Mouse (Mus musculus): ENCODE data around the gene Ppp2r1b. TPM values are rescaled to one million over a fixed set of nuclear protein-coding genes. Genes with fewer than 3 reads are reported as not detected.

Ppp2r1b gene
- 17.1 and 19.7 TPM in 2 replicates for polyA plus RNA-seq (2012; rRNA removed)

GRCm38 (mm10) chr9:50845081-50845480, at the start of gene Ppp2r1b:
TSS of gene Ppp2r1b (plus strand) at chr9:50845301.
- H3K27ac ChIP-seq (ENCODE audit: control insufficient read depth, insufficient read depth, low read length) = no peak within 1 kb of the TSS
- H3K27me3 ChIP-seq (ENCODE audit: control insufficient read depth, insufficient read depth, low read length) = no peaks in the 10 kb centered on the region
- peaks cover 12% of the 10 kb centered on the region for H3K4me1 ChIP-seq (replicated peaks; ENCODE audit: control insufficient read depth, insufficient read depth, low read length)
- no peak within 1 kb of the TSS for H3K4me3 ChIP-seq (ENCODE audit: control insufficient read depth, insufficient read depth, low read length)
- no peak for DNase-seq
- no peaks in the 10 kb centered on the region for H3K36me3 ChIP-seq (ENCODE audit: control insufficient read depth, insufficient read depth, low read length)
- WGBS = over 99% methylated on average over 3 of the region's 3 CpGs
- TF ChIP-seq CTCF (IDR thresholded peaks at IDR 0.05; ENCODE audit: borderline replicate concordance, control insufficient read depth, extremely low read depth, insufficient read depth, low read length, poor library complexity) (no peak), POLR2A (IDR thresholded peaks at IDR 0.05; ENCODE audit: control insufficient read depth, extremely low read depth, insufficient read depth, low read length, poor library complexity) (no peak)

GRCm38 (mm10) chr9:50796776-50797175, 48.3 kb upstream of the Ppp2r1b start:
- WGBS = 93% methylated on average over 8 of the region's 8 CpGs
- no peak overlapping the region for H3K27ac ChIP-seq (ENCODE audit: control insufficient read depth, insufficient read depth, low read length)
- no peak overlapping the region for H3K4me3 ChIP-seq (ENCODE audit: control insufficient read depth, insufficient read depth, low read length)
- H3K27me3 ChIP-seq (ENCODE audit: control insufficient read depth, insufficient read depth, low read length) = no peaks in the 10 kb centered on the region
- no peak for DNase-seq
- TF ChIP-seq CTCF (IDR thresholded peaks at IDR 0.05; ENCODE audit: borderline replicate concordance, control insufficient read depth, extremely low read depth, insufficient read depth, low read length, poor library complexity) = no peak
- TF ChIP-seq POLR2A (IDR thresholded peaks at IDR 0.05; ENCODE audit: control insufficient read depth, extremely low read depth, insufficient read depth, low read length, poor library complexity) = no peak
- no peaks in the 10 kb centered on the region for H3K4me1 ChIP-seq (replicated peaks; ENCODE audit: control insufficient read depth, insufficient read depth, low read length)
- no peaks in the 10 kb centered on the region for H3K36me3 ChIP-seq (ENCODE audit: control insufficient read depth, insufficient read depth, low read length)

GRCm38 (mm10) chr9:50797641-50798040, 47.5 kb upstream of the Ppp2r1b start:
- Histone ChIP-seq H3K4me3 (ENCODE audit: control insufficient read depth, insufficient read depth, low read length) (no peak overlapping the region), H3K27me3 (ENCODE audit: control insufficient read depth, insufficient read depth, low read length) (no peaks in the 10 kb centered on the region), H3K27ac (ENCODE audit: control insufficient read depth, insufficient read depth, low read length) (no peak overlapping the region), H3K4me1 (replicated peaks; ENCODE audit: control insufficient read depth, insufficient read depth, low read length) (no peaks in the 10 kb centered on the region), H3K36me3 (ENCODE audit: control insufficient read depth, insufficient read depth, low read length) (no peaks in the 10 kb centered on the region)
- TF ChIP-seq CTCF (IDR thresholded peaks at IDR 0.05; ENCODE audit: borderline replicate concordance, control insufficient read depth, extremely low read depth, insufficient read depth, low read length, poor library complexity) (no peak), POLR2A (IDR thresholded peaks at IDR 0.05; ENCODE audit: control insufficient read depth, extremely low read depth, insufficient read depth, low read length, poor library complexity) (no peak)
- 96% methylated on average over 7 of the region's 7 CpGs for WGBS
- DNase-seq = no peak

DNA sequence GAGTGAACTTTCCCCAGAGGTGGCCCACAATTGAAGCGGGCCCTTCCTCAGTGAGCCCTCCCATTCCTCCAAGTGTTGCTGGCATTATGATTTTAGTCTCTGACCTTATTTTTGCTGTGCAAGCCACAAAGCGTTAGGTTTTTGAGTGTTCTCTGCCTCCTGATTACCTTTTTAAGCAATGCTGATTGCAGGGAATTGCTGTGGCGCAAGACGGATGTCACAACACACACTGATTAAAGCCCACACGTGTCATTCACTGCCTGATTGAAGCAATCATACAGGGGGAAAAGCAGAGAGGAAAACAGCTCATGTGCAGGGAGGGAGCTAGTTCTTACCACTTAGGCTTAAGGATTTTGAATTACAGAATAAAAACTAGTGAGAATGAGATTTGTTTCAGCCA, 46.7 kb upstream of the Ppp2r1b start:
- TF ChIP-seq POLR2A (IDR thresholded peaks at IDR 0.05; ENCODE audit: control insufficient read depth, extremely low read depth, insufficient read depth, low read length, poor library complexity) (no peak), CTCF (IDR thresholded peaks at IDR 0.05; ENCODE audit: borderline replicate concordance, control insufficient read depth, extremely low read depth, insufficient read depth, low read length, poor library complexity) (no peak)
- Histone ChIP-seq H3K27ac (ENCODE audit: control insufficient read depth, insufficient read depth, low read length) (no peak overlapping the region), H3K36me3 (ENCODE audit: control insufficient read depth, insufficient read depth, low read length) (peaks cover 4% of the 10 kb centered on the region; the same call in 1 of the 2 replicates), H3K27me3 (ENCODE audit: control insufficient read depth, insufficient read depth, low read length) (no peaks in the 10 kb centered on the region), H3K4me3 (ENCODE audit: control insufficient read depth, insufficient read depth, low read length) (no peak overlapping the region), H3K4me1 (replicated peaks; ENCODE audit: control insufficient read depth, insufficient read depth, low read length) (no peaks in the 10 kb centered on the region)
- DNase-seq = no peak
- WGBS = 96% methylated on average over 5 of the region's 5 CpGs

DNA sequence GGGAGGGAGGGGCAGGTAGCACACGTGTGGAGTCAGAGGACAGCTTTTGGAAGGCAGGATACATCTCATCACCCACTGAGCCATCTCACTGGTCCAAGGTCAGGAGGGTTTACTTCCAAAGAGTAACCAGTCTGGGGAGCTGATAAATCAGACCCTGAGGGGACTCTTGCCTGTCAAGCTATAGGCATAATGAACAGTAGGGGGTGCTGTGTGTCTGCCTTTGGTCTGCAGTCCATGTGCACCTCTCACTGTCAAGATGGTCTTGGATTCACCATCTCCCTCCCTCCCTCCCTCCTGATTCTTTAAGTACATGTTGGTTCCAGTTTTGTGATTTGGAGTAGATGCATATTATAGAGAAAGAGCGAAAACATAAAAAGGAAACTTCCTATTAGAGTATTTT, 44.1 kb upstream of the Ppp2r1b start:
- Histone ChIP-seq H3K36me3 (ENCODE audit: control insufficient read depth, insufficient read depth, low read length) (peaks cover 4% of the 10 kb centered on the region; the same call in 1 of the 2 replicates), H3K27ac (ENCODE audit: control insufficient read depth, insufficient read depth, low read length) (no peak overlapping the region), H3K27me3 (ENCODE audit: control insufficient read depth, insufficient read depth, low read length) (no peaks in the 10 kb centered on the region), H3K4me3 (ENCODE audit: control insufficient read depth, insufficient read depth, low read length) (no peak overlapping the region), H3K4me1 (replicated peaks; ENCODE audit: control insufficient read depth, insufficient read depth, low read length) (peaks cover 5% of the 10 kb centered on the region)
- DNase-seq = peak; percentile 70
- no peak for TF ChIP-seq POLR2A (IDR thresholded peaks at IDR 0.05; ENCODE audit: control insufficient read depth, extremely low read depth, insufficient read depth, low read length, poor library complexity)
- TF ChIP-seq CTCF (IDR thresholded peaks at IDR 0.05; ENCODE audit: borderline replicate concordance, control insufficient read depth, extremely low read depth, insufficient read depth, low read length, poor library complexity) = no peak
- 83% methylated on average over 2 of the region's 2 CpGs for WGBS

- no peak overlapping the region for H3K4me3 ChIP-seq (ENCODE audit: control insufficient read depth, insufficient read depth, low read length)
- H3K27me3 ChIP-seq (ENCODE audit: control insufficient read depth, insufficient read depth, low read length) = no peaks in the 10 kb centered on the region
- no peak for TF ChIP-seq CTCF (IDR thresholded peaks at IDR 0.05; ENCODE audit: borderline replicate concordance, control insufficient read depth, extremely low read depth, insufficient read depth, low read length, poor library complexity)
- peaks cover 5% of the 10 kb centered on the region for H3K4me1 ChIP-seq (replicated peaks; ENCODE audit: control insufficient read depth, insufficient read depth, low read length)
- no peak for DNase-seq
- no peak overlapping the region for H3K27ac ChIP-seq (ENCODE audit: control insufficient read depth, insufficient read depth, low read length)
- WGBS = 96% methylated on average over 7 of the region's 7 CpGs
- peaks cover 4% of the 10 kb centered on the region; the same call in 1 of the 2 replicates for H3K36me3 ChIP-seq (ENCODE audit: control insufficient read depth, insufficient read depth, low read length)
Observed at GRCm38 (mm10) chr9:50803055-50803671, 41.9 kb upstream of the Ppp2r1b start.

DNA sequence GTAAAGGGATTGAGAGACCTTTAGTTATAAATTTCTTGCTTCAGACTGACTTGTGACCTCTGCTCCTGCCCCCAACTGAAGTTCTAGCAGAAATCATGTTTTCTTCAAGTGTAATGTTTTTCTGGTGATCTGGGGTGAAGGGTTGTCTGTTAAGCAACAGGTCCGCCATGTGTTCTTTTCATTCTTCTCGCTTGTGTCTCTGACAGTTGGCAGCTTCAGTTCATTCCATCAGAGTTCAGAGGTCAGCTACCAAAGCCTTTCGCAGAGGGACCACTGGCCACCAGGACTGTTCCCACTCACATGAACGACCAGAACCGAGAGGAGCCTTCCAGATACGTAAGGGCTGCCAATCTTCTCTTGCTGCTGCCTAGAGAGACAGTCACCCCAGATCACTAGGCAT, 36.6 kb upstream of the Ppp2r1b start:
- TF ChIP-seq CTCF (IDR thresholded peaks at IDR 0.05; ENCODE audit: borderline replicate concordance, control insufficient read depth, extremely low read depth, insufficient read depth, low read length, poor library complexity) (no peak), POLR2A (IDR thresholded peaks at IDR 0.05; ENCODE audit: control insufficient read depth, extremely low read depth, insufficient read depth, low read length, poor library complexity) (no peak)
- Histone ChIP-seq H3K4me1 (replicated peaks; ENCODE audit: control insufficient read depth, insufficient read depth, low read length) (peaks cover 5% of the 10 kb centered on the region), H3K36me3 (ENCODE audit: control insufficient read depth, insufficient read depth, low read length) (0 out of 2 replicates have a peak, but pooled peaks cover 4% of the 10 kb centered on the region), H3K27me3 (ENCODE audit: control insufficient read depth, insufficient read depth, low read length) (no peaks in the 10 kb centered on the region), H3K27ac (ENCODE audit: control insufficient read depth, insufficient read depth, low read length) (no peak overlapping the region), H3K4me3 (ENCODE audit: control insufficient read depth, insufficient read depth, low read length) (no peak overlapping the region)
- no peak for DNase-seq
- WGBS = 96% methylated on average over 6 of the region's 6 CpGs

Data from thymus, adult 2 months (tissue).